Mouse (Mus musculus) gastrocnemius, adult 2 months (tissue): ENCODE measurements at regions not wholly inside any gene's neighbourhood (a gene's known extent, or its start where the extent isn't known, plus 50 kb on each side); places are given as distances from the start of the nearest gene placed in this dataset.

ENCODE experiments used
- DNase-seq: peaks from one replicate; pipeline ENCODE4 v3.0.0; 2022
- H3K27ac ChIP-seq: fragments of 200-600 bp; 2 replicates; pipeline ENCODE4 v1.8.1; 2022; ENCODE audit warnings: mild to moderate bottlenecking
- H3K4me3 ChIP-seq: fragments of 200-600 bp; 2 replicates; pipeline ENCODE4 v1.8.1; 2022; ENCODE audit warnings: mild to moderate bottlenecking, moderate library complexity
- CTCF ChIP-seq: fragments of 200-600 bp; IDR thresholded peaks from 2 replicates; pipeline ENCODE4 v1.8.1; 2022; ENCODE audit warnings: antibody characterized with exemption, mild to moderate bottlenecking, moderate library complexity
- intact Hi-C: fragments of 180-260 bp; cut with DNase I; formaldehyde crosslinking; loops from one replicate; pipeline ENCODE4 v1.15.1; 2025

DNA sequence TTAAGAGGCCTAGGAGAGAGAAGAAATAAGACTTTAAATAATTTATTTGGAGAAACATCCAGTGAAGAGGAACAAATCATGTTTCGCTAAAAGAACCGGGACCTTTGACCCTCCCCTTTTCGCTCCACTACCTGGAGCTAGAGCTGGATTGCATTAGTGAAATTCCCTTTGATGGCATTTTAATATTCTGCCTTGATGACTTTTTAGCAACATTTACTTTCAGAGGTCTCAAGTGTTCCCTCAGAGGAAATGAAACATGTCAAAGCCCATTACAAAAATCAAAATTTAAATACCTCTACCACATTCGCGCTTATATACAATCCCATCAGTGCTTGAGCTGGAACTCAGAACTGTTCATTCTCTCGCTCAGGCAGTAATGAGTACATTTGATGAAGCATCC lies 297.0 kb upstream of the Gm10295 start:
- Histone ChIP-seq H3K27ac (no peak overlapping the region), H3K4me3 (no peak overlapping the region)
- no peak for DNase-seq
- no peak for TF ChIP-seq CTCF
- intact Hi-C loops: no loop called here

DNA sequence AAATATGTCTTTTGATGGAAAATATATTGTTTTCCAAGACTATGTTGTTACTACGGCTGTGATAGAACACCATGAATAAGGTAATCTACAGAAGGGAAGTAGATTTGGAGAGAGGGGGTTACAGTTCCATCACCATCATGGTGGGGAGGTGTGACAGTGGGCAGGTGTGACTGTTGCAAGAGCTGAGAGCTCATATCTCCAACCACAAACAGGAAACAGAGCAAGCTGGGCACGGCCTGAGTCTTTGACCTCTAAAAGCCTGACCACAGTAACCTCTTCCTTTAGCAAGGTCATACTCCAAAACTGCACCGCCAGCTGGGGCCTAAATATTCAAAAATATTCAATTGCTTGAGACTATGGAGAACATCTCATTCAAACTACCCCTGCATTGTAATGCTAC lies 295.7 kb upstream of the Gm10295 start:
- intact Hi-C loops: no loop called here
- no peak for DNase-seq
- TF ChIP-seq CTCF: no peak

DNA sequence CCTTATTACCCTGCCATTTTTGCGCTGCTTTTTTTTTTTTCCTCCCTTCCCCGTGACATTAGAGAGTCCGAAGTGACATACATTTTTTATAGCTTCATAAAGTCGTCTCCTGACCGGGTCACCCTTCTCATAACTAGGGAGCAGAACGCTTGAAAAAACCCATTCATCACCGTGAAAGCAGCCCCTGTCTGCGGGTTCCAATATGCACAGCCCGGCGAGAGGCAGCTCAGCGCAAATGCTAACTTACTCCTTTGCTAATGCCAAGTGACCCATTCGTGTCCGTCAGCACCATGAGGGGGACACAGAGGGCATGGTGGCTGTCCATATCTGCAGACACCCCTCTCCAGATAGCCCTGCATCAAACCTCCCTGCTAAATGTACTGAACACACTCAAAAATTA lies 271.8 kb upstream of the Gm10295 start:
- DNase-seq: no peak
- no peak overlapping the region for H3K27ac ChIP-seq
- intact Hi-C loops: no loop called here
- TF ChIP-seq CTCF: no peak
- H3K4me3 ChIP-seq: no peak overlapping the region

More for the DNA sequence above, 295.7 kb upstream of the Gm10295 start:
- H3K4me3 ChIP-seq: no peak overlapping the region
- no peak overlapping the region for H3K27ac ChIP-seq

DNA sequence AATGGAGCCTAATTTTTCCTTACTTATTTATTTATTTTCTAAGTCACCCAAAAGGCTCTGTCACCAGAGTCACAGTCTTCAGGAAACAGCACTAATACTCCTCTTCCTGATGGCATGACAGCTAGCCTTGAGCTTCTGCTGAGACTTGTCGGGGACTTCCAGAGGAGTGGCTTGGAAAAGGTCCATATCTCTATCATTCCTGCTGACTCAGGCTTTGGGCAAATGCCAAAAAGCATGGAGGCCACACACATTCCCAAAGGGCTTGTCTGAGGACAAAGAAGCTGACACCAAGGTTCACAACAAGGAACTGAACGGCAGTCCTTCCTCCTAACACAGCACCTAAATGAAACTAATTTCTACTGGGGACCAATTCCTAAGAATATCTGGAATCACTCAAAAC lies 251.9 kb upstream of the Gm10295 start:
- intact Hi-C loops: no loop called here
- Histone ChIP-seq H3K27ac (peak overlapping the region; percentile 35; the same call in 1 of the 2 replicates), H3K4me3 (no peak overlapping the region)
- DNase-seq: peak; percentile 29
- no peak for TF ChIP-seq CTCF

DNA sequence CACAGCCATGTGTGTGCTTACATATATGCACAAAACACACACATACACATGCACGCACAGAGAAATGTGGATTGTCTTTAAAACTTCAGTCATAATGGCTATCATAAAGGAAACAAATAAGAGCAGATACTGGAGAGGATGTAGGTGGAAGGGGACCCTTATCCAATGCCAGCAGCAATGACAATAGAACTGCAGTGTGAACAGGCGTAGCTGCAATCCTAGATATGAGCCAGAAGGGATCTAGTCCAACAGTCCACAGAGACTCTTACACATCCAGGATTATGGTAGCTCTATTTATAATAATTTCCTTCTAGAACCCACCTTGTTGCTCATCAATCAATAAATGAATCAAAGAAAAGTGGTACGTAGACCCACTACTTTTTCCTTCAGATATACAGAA lies 245.5 kb upstream of the Gm10295 start:
- DNase-seq: no peak
- H3K4me3 ChIP-seq: no peak overlapping the region
- intact Hi-C loops: no loop called here
- TF ChIP-seq CTCF: no peak
- no peak overlapping the region for H3K27ac ChIP-seq

DNA sequence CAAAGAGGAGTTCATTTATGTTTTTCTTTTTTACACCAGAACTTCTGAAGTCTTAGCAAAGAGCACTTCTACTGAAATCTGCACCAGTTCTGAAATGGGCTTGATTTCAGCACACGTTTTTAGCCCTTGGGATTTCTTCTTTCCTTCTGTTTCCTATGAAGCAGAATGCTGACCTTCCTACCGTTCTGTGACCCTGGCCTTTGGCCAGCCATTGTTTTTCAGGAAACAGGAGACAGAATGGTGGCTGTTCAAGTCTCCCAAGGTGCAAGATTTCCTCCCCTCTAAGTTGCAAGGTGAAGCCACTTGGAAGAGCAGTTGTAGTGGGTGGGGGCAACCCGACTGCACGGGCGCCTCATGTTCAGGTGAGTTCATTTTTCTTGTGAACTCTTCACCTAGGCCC lies 236.3 kb upstream of the Gm10295 start:
- Histone ChIP-seq H3K27ac (no peak overlapping the region), H3K4me3 (no peak overlapping the region)
- no peak for DNase-seq
- intact Hi-C loops: loop anchor here (2.0 to 10.0 kb wide), 5 partner anchors 117 to 277 kb away; no protein-coding TSS in a partner anchor
- TF ChIP-seq CTCF: no peak

DNA sequence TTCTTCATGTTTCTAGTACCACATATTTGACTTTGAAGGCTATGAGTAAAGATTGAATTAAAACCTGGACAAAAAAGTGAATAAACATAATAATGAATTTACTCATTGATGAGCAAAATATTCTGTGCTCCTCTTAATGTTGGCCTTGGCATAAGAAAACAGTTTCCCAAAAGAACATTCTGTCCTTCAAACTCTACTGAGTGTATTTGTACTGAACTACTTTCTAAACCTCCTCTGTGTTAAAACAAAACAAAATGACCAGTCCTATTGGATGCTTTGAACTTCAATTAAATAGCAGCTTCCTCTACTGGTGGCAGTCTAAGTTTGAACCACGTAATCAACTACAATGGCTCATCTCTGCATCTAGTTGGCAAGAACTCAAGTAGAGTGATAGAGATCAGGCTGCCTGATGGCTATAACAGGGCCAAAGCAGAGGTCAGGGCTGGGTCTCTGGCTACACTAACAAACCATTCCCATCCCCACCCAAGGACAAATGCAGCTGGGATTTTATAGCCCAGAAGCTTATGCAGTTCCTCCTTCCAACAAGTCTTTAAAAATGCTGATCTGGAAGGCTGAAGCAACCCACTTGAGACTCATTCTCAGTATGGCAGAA lies 232.3 kb upstream of the Gm10295 start:
- DNase-seq: peak; percentile 55
- Histone ChIP-seq H3K4me3 (no peak overlapping the region), H3K27ac (peak overlapping the region; percentile 67)
- intact Hi-C loops: loop anchor here (10.0 kb wide), 4 partner anchors 169 to 281 kb away; no protein-coding TSS in a partner anchor
- TF ChIP-seq CTCF: no peak

DNA sequence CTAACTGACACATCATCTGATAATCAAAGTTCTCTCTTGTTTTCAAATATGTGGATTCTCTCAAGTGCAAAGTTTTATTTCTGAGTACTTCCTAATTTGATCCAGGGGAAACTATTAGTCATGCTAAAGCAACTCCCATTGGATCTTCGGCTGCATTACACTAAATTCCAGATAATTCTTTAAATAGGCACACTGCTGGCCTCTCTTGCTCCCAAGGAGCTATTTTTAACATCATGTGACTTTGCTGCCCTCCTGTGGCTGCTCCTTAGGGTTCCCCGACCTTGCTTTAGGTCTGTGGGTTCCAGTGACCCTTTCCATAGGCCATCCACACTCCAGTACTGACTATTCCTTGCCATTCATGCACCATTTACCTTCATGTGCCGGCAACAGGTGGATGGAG lies 230.5 kb upstream of the Gm10295 start:
- intact Hi-C loops: loop anchor here (10.0 kb wide), 4 partner anchors 167 to 283 kb away; no protein-coding TSS in a partner anchor
- TF ChIP-seq CTCF: peak; percentile 65
- H3K4me3 ChIP-seq: no peak overlapping the region
- H3K27ac ChIP-seq: peak overlapping the region; percentile 48
- peak; percentile 62 for DNase-seq

DNA sequence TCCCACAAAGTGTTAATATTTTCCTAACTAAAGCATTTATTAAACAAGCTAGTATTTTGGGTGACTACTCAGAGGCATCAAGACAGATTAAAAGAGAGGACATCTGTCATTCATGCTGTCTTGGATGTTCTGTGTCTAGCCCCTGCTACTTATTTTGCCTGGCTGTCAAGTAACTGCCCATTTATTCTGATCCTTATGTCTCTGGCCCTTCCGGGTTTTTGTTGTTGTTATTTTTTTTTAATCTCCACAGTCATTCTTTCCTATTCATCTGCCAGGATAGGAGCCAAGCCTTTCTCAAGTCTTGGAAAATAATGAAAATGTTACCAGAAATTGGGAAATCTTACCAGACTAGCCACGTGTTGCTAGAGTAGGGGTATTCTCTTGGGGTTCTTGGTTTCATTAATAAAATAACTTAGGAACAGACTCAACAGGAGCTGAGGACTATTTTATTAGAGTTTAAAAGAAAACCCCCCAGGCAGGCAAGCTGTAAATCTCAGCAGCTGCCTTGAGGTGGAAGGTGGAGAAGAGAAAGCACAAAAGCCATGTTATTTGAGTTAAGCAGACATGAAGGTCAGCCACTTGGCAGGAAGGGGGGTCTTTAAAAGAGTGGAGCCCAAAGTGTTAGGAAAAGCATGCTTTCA lies 209.1 kb upstream of the Gm10295 start:
- H3K4me3 ChIP-seq: no peak overlapping the region
- no peak for DNase-seq
- intact Hi-C loops: no loop called here
- no peak overlapping the region for H3K27ac ChIP-seq
- TF ChIP-seq CTCF: no peak

DNA sequence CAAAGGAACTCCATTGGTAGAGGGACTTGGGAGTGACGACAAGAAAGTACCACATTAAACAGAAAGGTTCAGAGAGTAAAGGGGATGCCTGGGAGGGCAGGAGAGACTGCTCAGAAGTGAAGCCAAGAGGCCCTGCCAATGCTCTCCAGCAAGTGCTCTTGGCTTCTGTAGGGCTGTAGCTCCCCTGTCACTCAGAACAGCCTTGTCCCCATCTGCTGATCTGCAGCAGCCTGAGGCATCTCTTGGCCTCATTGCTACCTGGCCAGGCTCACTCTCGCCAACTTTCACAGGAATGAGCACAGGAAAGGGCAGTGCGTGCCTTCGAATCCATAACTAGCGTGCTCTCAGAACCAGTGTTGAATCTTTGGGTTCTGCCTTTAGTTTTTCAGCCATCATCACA lies 205.2 kb upstream of the Gm10295 start:
- Histone ChIP-seq H3K4me3 (no peak overlapping the region), H3K27ac (no peak overlapping the region)
- DNase-seq: no peak
- TF ChIP-seq CTCF: no peak
- intact Hi-C loops: no loop called here

DNA sequence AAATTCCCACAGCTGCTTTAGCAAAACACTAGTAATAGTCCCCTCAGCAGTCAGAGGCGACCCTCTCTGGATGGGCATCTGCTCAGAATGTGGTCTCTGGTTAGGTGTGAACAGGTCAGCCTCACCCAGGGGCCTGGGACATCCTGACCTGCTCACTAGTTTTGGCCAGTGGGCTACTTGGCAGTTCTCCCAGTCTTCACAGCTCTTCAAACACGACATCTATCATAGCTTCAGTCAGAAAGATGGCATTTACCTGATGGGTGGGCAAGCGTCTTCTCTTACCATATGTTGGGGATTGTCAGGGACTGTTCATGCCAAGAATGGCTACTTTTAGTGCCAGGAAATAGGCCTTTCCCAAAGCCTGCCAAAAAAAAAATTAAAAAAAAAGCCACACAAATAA lies 204.2 kb upstream of the Gm10295 start:
- no peak overlapping the region for H3K27ac ChIP-seq
- no peak overlapping the region for H3K4me3 ChIP-seq
- DNase-seq: no peak
- TF ChIP-seq CTCF: no peak
- intact Hi-C loops: no loop called here

DNA sequence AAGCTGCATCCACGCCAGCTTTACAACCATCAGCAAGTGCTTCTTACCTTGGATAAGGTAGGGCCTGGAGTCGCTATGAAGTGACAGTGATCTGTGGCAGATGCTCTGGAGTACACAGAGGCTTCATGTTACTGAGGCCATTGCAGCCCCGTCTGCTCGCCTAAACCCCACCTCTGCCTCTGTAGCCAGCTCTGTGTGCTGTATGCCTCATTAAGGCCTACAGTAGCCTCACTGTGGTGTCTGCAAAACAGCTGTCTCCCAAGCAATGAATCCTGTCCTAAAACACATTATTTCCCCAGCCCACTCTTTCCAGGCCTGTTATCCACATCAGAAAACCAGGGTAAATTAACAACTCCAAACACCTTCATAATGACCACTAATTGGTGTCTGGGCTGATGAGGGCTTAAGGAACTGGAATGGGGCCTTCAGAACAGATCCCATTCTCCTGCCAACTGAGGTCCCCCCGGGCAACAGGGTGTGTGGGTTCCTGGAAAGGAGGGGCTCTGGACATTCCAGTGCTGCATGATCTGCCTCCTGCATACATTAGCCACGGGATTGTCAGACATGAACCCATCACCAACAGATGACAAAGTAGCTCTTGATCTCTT lies 195.4 kb upstream of the Gm10295 start:
- Histone ChIP-seq H3K27ac (no peak overlapping the region), H3K4me3 (no peak overlapping the region)
- no peak for DNase-seq
- intact Hi-C loops: no loop called here
- TF ChIP-seq CTCF: no peak

DNA sequence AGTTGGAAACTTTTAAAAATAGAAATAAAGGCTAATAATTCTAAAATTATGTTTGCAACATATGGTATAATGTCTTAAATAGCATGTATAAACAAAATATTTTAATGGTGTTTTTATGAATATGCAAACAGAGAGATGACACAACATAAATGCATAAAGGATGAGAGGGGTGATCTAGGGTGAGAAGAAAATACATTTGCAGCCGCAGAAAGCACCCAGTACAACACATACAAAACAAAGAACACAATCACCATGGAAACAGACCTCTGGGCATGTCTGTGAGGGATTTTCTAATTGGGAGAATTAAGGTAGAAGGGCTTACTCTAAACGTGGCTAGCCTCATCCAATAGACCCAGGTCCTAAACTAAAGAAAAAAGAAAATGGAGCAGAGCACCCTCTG lies 190.2 kb upstream of the Gm10295 start:
- no peak for TF ChIP-seq CTCF
- intact Hi-C loops: no loop called here

More for the DNA sequence above, 190.2 kb upstream of the Gm10295 start:
- Histone ChIP-seq H3K27ac (no peak overlapping the region), H3K4me3 (no peak overlapping the region)
- no peak for DNase-seq
